Mouse (Mus musculus) cerebellum, adult 2 months (tissue): ENCODE results near the gene BC053393.

ENCODE experiments used
- CTCF ChIP-seq: fragments of 200-500 bp; IDR thresholded peaks from 2 replicates; pipeline ENCODE4 v1.5.1; 2011; ENCODE audit warnings: low read depth, mild to moderate bottlenecking, control low read depth, low read length, moderate library complexity, borderline replicate concordance; ENCODE audit not compliant: insufficient read depth
- POLR2A ChIP-seq: fragments of 200-500 bp; IDR thresholded peaks from 2 replicates; pipeline ENCODE4 v1.6.1; 2011; ENCODE audit warnings: low read length, control low read depth, borderline replicate concordance; ENCODE audit not compliant: insufficient read depth

DNA sequence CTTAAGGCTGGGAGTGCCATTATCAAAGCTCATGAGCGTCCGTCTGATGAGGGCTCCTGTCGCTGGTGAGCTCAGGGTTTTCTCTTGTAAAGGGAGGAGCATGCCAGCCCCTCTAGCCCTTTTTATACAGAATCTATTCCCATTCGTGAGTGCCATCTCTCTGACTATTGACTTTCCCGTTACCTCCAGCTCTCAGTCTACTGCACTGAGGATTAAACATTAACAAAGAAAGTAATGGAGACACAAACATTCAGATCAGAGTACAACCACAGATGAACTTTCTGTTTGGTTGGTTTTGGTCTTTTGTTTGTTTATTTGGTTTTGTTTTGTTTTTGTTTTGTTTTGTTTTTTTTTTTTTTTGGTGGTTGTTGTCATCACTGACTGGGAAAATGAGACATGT, 11.4 kb downstream of the BC053393 start:
- TF ChIP-seq CTCF (no peak), POLR2A (no peak)
